8 mouse cellular contexts compared by ENCODE assay signal in genomic region chr15:3356073-3356766, GRCm38 (mm10). TPM values are rescaled to one million over a fixed set of nuclear protein-coding genes. Genes with fewer than 3 reads are reported as not detected.
DNase-seq lines count a peak whose midpoint lies in the region; ATAC-seq and TF ChIP-seq lines count a peak whose summit lies in the region.

No protein-coding gene starts in this region.

- WGBS in kidney, adult 2 months = 50% methylated on average over 4 of the region's 4 CpGs
- 55% methylated on average over 4 of the region's 4 CpGs for WGBS in embryonic facial prominence, embryonic 12.5 days
- WGBS in limb, embryonic 14.5 days = 51% methylated on average over 4 of the region's 4 CpGs
- WGBS in stomach, postnatal 0 days = 45% methylated on average over 4 of the region's 4 CpGs

- peak; percentile 22; the same call in 1 of the 2 replicates for ATAC-seq in G1E (ENCODE audit: extremely low read depth, insufficient number of reproducible peaks, low FRiP score, poor library complexity, severe bottlenecking)
- ATAC-seq in embryonic facial prominence, embryonic 12.5 days (ENCODE audit: insufficient number of reproducible peaks, insufficient read depth, low FRiP score, low TSS enrichment) = no peak
- no peak for ATAC-seq in limb, embryonic 14.5 days (ENCODE audit: low FRiP score, low read depth)
- no peak; the same call in 1 of the 2 replicates for ATAC-seq in stomach, postnatal 0 days (ENCODE audit: low FRiP score, low TSS enrichment)

- DNase-seq in kidney, adult 2 months = no peak
- no peak for DNase-seq in kidney, postnatal 14 days
- DNase-seq in G1E (ENCODE audit: low spot score) = no peak
- DNase-seq in limb, embryonic 14.5 days (ENCODE audit: low spot score) = peak; percentile 39
- DNase-seq in stomach, postnatal 0 days (ENCODE audit: low spot score) = peak; percentile 16
- DNase-seq in adrenal gland, postnatal 4 days (ENCODE audit: low spot score in 2 of 2) = no peak
- DNase-seq in natural killer cell, adult 2 months (ENCODE audit: low spot score in 2 of 2) = no peak

- no peak for TF ChIP-seq POLR2A in kidney, adult 2 months (IDR thresholded peaks at IDR 0.05; ENCODE audit: low read depth, low read length)
- TF ChIP-seq POLR2A in limb, embryonic 14.5 days (IDR thresholded peaks at IDR 0.05; ENCODE audit: borderline replicate concordance, extremely low read depth, insufficient read depth, insufficient read length) = no peak

- H3K9me3 ChIP-seq in G1E (replicated peaks) = no peaks in the 10 kb centered on the region
- no peaks in the 10 kb centered on the region for H3K9me3 ChIP-seq in embryonic facial prominence, embryonic 12.5 days
- H3K9me3 ChIP-seq in limb, embryonic 14.5 days (ENCODE audit: control insufficient read depth, low read length) = no peaks in the 10 kb centered on the region
- H3K9me3 ChIP-seq in stomach, postnatal 0 days (ENCODE audit: control insufficient read depth, low read length) = no peaks in the 10 kb centered on the region

- no peak overlapping the region for H3K9ac ChIP-seq in embryonic facial prominence, embryonic 12.5 days
- H3K9ac ChIP-seq in limb, embryonic 14.5 days (ENCODE audit: low read depth, low read length, severe bottlenecking) = no peak overlapping the region
- H3K9ac ChIP-seq in stomach, postnatal 0 days (ENCODE audit: low read length) = no peak overlapping the region

- no peaks in the 10 kb centered on the region for H3K36me3 ChIP-seq in kidney, adult 2 months (ENCODE audit: control insufficient read depth, insufficient read depth, low read length)
- no peaks in the 10 kb centered on the region for H3K36me3 ChIP-seq in G1E (replicated peaks)
- H3K36me3 ChIP-seq in embryonic facial prominence, embryonic 12.5 days = no peaks in the 10 kb centered on the region
- H3K36me3 ChIP-seq in limb, embryonic 14.5 days (ENCODE audit: control insufficient read depth, insufficient read depth, low read length) = no peaks in the 10 kb centered on the region
- no peaks in the 10 kb centered on the region for H3K36me3 ChIP-seq in stomach, postnatal 0 days (ENCODE audit: control insufficient read depth, insufficient read depth, low read length)

- TF ChIP-seq CTCF in kidney, adult 2 months (conservative IDR thresholded peaks at IDR 0.05; ENCODE audit: insufficient read depth, insufficient read length, low read depth, low read length) = no peak
- TF ChIP-seq CTCF in G1E (IDR thresholded peaks at IDR 0.05; ENCODE audit: low read depth, low read length) = no peak
- TF ChIP-seq CTCF in stomach, postnatal 0 days (IDR thresholded peaks at IDR 0.05; ENCODE audit: low read depth) = peak; percentile 78

- TF ChIP-seq EP300 in stomach, postnatal 0 days (optimal IDR thresholded peaks at IDR 0.05) = no peak

- peaks cover 18% of the 10 kb centered on the region; the same call in 1 of the 2 replicates for H3K4me1 ChIP-seq in kidney, adult 2 months (ENCODE audit: control insufficient read depth, insufficient read depth, low read length)
- no peaks in the 10 kb centered on the region for H3K4me1 ChIP-seq in G1E (ENCODE audit: insufficient read depth, low read depth, low read length)
- H3K4me1 ChIP-seq in embryonic facial prominence, embryonic 12.5 days = no peaks in the 10 kb centered on the region
- no peaks in the 10 kb centered on the region for H3K4me1 ChIP-seq in limb, embryonic 14.5 days (ENCODE audit: control insufficient read depth, insufficient read depth, low read length)
- H3K4me1 ChIP-seq in stomach, postnatal 0 days (replicated peaks; ENCODE audit: control insufficient read depth, insufficient read depth) = no peaks in the 10 kb centered on the region

- H3K4me3 ChIP-seq in kidney, adult 2 months (ENCODE audit: insufficient read depth, low read depth, low read length) = peak overlapping the region; percentile 58
- no peak overlapping the region; the same call in 1 of the 2 replicates for H3K4me3 ChIP-seq in G1E (ENCODE audit: low read depth, low read length)
- H3K4me3 ChIP-seq in embryonic facial prominence, embryonic 12.5 days = no peak overlapping the region
- 0 out of 2 replicates have a peak overlapping the region, but pooled peaks have one; percentile 16 for H3K4me3 ChIP-seq in limb, embryonic 14.5 days (replicated peaks; ENCODE audit: low read length)
- no peak overlapping the region for H3K4me3 ChIP-seq in stomach, postnatal 0 days (ENCODE audit: low read depth, low read length)

- no peak overlapping the region for H3K27ac ChIP-seq in kidney, adult 2 months (ENCODE audit: insufficient read depth, low read depth, low read length)
- no peak overlapping the region for H3K27ac ChIP-seq in embryonic facial prominence, embryonic 12.5 days
- H3K27ac ChIP-seq in limb, embryonic 14.5 days (replicated peaks; ENCODE audit: low read depth, low read length) = no peak overlapping the region
- H3K27ac ChIP-seq in stomach, postnatal 0 days (replicated peaks) = no peak overlapping the region

- H3K27me3 ChIP-seq in kidney, adult 2 months (replicated peaks; ENCODE audit: control insufficient read depth, insufficient read depth, low read length) = no peaks in the 10 kb centered on the region
- no peaks in the 10 kb centered on the region for H3K27me3 ChIP-seq in G1E (ENCODE audit: insufficient read depth, low read length)
- no peaks in the 10 kb centered on the region for H3K27me3 ChIP-seq in embryonic facial prominence, embryonic 12.5 days
- H3K27me3 ChIP-seq in limb, embryonic 14.5 days (ENCODE audit: control insufficient read depth, insufficient read depth, low read length) = no peaks in the 10 kb centered on the region
- H3K27me3 ChIP-seq in stomach, postnatal 0 days (ENCODE audit: control insufficient read depth, insufficient read depth, low read length) = no peaks in the 10 kb centered on the region

- H3K4me2 ChIP-seq in embryonic facial prominence, embryonic 12.5 days (replicated peaks) = peak overlapping the region; percentile 26
- H3K4me2 ChIP-seq in limb, embryonic 14.5 days (replicated peaks; ENCODE audit: low read depth, low read length, severe bottlenecking) = peak overlapping the region; percentile 37; the same call in 1 of the 2 replicates
- peak overlapping the region; percentile 28 for H3K4me2 ChIP-seq in stomach, postnatal 0 days (replicated peaks; ENCODE audit: low read depth)

RNA-seq across cellular contexts. Expression of gene Ccdc152, which starts 52.9 kb away (rescaled TPM):
- 1.0 and 1.3 TPM in 2 replicates for polyA plus RNA-seq in kidney, adult 2 months (2012; rRNA removed)
- total RNA-seq in G1E (2014; fragmentation: Nextera tagmentation) (not detected in 2 replicates), G1E (2017) (0.16 TPM in 1 of 2 replicates, not detected in the other)
- polyA plus RNA-seq in G1E (2012) = not detected in 2 replicates
- 0.18 TPM in 1 of 2 replicates, not detected in the other for polyA plus RNA-seq in embryonic facial prominence, embryonic 12.5 days (2016; fragmentation: Nextera tagmentation; extraction: Ambion mirVana)
- 0.56 and 0.77 TPM in 2 replicates for polyA plus RNA-seq in limb, embryonic 14.5 days (2012; rRNA removed)
- polyA plus RNA-seq in limb, embryonic 14.5 days (2014; fragmentation: Nextera tagmentation; extraction: Ambion mirVana) = 0.26 TPM in 1 of 2 replicates, not detected in the other
- polyA plus RNA-seq in stomach, postnatal 0 days (2015; fragmentation: Nextera tagmentation; extraction: Ambion mirVana) = 0.79 and 0.82 TPM in 2 replicates
- under 1 TPM in 1 of 2 experiments, not detected in 1; 0.25 TPM for total RNA-seq in adrenal gland, postnatal 4 days (2021)

Comparison
In these comparisons a context has a peak if more than half of its experiments do, and no peak if none do; other contexts are left out.
1. DNase-seq: peak in limb, embryonic 14.5 days (single experiment) and stomach, postnatal 0 days (single experiment); none in kidney, adult 2 months (single experiment), kidney, postnatal 14 days (single experiment), G1E (single experiment), adrenal gland, postnatal 4 days (0 of 2) and natural killer cell, adult 2 months (0 of 2).
2. H3K4me3 ChIP-seq: peak in kidney, adult 2 months (single experiment) and limb, embryonic 14.5 days (single experiment); none in G1E (single experiment), embryonic facial prominence, embryonic 12.5 days (single experiment) and stomach, postnatal 0 days (single experiment).
3. Peak in every context shown above with its lines, with median percentiles within 50 percentile points of each other: H3K4me2 ChIP-seq.